Mouse (Mus musculus): Measurements from ENCODE around the gene Slc11a2. TPM values are rescaled to one million over a fixed set of nuclear protein-coding genes. Genes with fewer than 3 reads are reported as not detected.

Slc11a2 gene
- polyA plus RNA-seq (2012; ENCODE audit: insufficient read depth, low replicate concordance), result 0.62 TPM in 1 of 2 replicates, not detected in the other

- Histone ChIP-seq H3K4me1 (peaks cover 49% of the 10 kb centered on the region), H3K9me3 (peaks cover 10% of the 10 kb centered on the region; the same call in 1 of the 2 replicates), H3K36me3 (replicated peaks; ENCODE audit: low read length) (no peaks in the 10 kb centered on the region), H3K4me3 (replicated peaks) (peak within 1 kb of the TSS; percentile 96), H3K27me3 (replicated peaks) (peaks cover 45% of the 10 kb centered on the region)
- TF ChIP-seq FLI1 (IDR thresholded peaks at IDR 0.05; ENCODE audit: low read length), result no peak
- no peak for TF ChIP-seq GATA1 (IDR thresholded peaks at IDR 0.05; ENCODE audit: borderline replicate concordance, low read length)
Observed at GRCm38 (mm10) chr15:100424396-100425122, at the start of gene Slc11a2. Gene Slc11a2 (minus strand): TSS chr15:100425072.

GRCm38 (mm10) chr15:100473926-100474503 is 49.1 kb upstream of the Slc11a2 start:
- Histone ChIP-seq H3K9me3 (no peaks in the 10 kb centered on the region), H3K4me3 (replicated peaks) (no peak overlapping the region), H3K36me3 (replicated peaks; ENCODE audit: low read length) (peaks cover 88% of the 10 kb centered on the region), H3K27me3 (replicated peaks) (no peaks in the 10 kb centered on the region), H3K4me1 (peaks cover 24% of the 10 kb centered on the region)
- no peak for TF ChIP-seq FLI1 (IDR thresholded peaks at IDR 0.05; ENCODE audit: low read length)
- TF ChIP-seq GATA1 (IDR thresholded peaks at IDR 0.05; ENCODE audit: borderline replicate concordance, low read length), result no peak

GRCm38 (mm10) chr15:100470037-100470436 is 45.2 kb upstream of the Slc11a2 start:
- H3K27me3 ChIP-seq (replicated peaks), result no peaks in the 10 kb centered on the region
- no peaks in the 10 kb centered on the region for H3K9me3 ChIP-seq
- TF ChIP-seq GATA1 (IDR thresholded peaks at IDR 0.05; ENCODE audit: borderline replicate concordance, low read length) (no peak), FLI1 (IDR thresholded peaks at IDR 0.05; ENCODE audit: low read length) (no peak)
- peaks cover 34% of the 10 kb centered on the region for H3K4me1 ChIP-seq
- peak overlapping the region; percentile 98 for H3K4me3 ChIP-seq (replicated peaks)
- H3K36me3 ChIP-seq (replicated peaks; ENCODE audit: low read length), result peaks cover 49% of the 10 kb centered on the region

GRCm38 (mm10) chr15:100469189-100469545 is 44.3 kb upstream of the Slc11a2 start:
- TF ChIP-seq FLI1 (IDR thresholded peaks at IDR 0.05; ENCODE audit: low read length), result no peak
- no peak for TF ChIP-seq GATA1 (IDR thresholded peaks at IDR 0.05; ENCODE audit: borderline replicate concordance, low read length)
- Histone ChIP-seq H3K27me3 (replicated peaks) (no peaks in the 10 kb centered on the region), H3K9me3 (no peaks in the 10 kb centered on the region), H3K4me1 (peaks cover 34% of the 10 kb centered on the region), H3K4me3 (replicated peaks) (peak overlapping the region; percentile 98), H3K36me3 (replicated peaks; ENCODE audit: low read length) (peaks cover 40% of the 10 kb centered on the region)

GRCm38 (mm10) chr15:100468295-100469188 is 43.7 kb upstream of the Slc11a2 start, which contains the start of gene Letmd1:
Gene Letmd1 (plus strand): TSS chr15:100469023.
- Histone ChIP-seq H3K4me1 (peaks cover 35% of the 10 kb centered on the region), H3K4me3 (replicated peaks) (peak within 1 kb of the TSS; percentile 98), H3K9me3 (no peaks in the 10 kb centered on the region), H3K27me3 (replicated peaks) (no peaks in the 10 kb centered on the region), H3K36me3 (replicated peaks; ENCODE audit: low read length) (peaks cover 34% of the 10 kb centered on the region)
- TF ChIP-seq GATA1 (IDR thresholded peaks at IDR 0.05; ENCODE audit: borderline replicate concordance, low read length) (no peak), FLI1 (IDR thresholded peaks at IDR 0.05; ENCODE audit: low read length) (no peak; the same call in 1 of the 2 replicates)

GRCm38 (mm10) chr15:100467738-100468137 is 42.9 kb upstream of the Slc11a2 start:
- H3K9me3 ChIP-seq, result no peaks in the 10 kb centered on the region
- H3K4me3 ChIP-seq (replicated peaks), result peak overlapping the region; percentile 98
- H3K27me3 ChIP-seq (replicated peaks), result no peaks in the 10 kb centered on the region
- TF ChIP-seq GATA1 (IDR thresholded peaks at IDR 0.05; ENCODE audit: borderline replicate concordance, low read length) (no peak), FLI1 (IDR thresholded peaks at IDR 0.05; ENCODE audit: low read length) (no peak)
- H3K4me1 ChIP-seq, result peaks cover 42% of the 10 kb centered on the region
- H3K36me3 ChIP-seq (replicated peaks; ENCODE audit: low read length), result peaks cover 26% of the 10 kb centered on the region

- H3K9me3 ChIP-seq, result no peaks in the 10 kb centered on the region
- TF ChIP-seq GATA1 (IDR thresholded peaks at IDR 0.05; ENCODE audit: borderline replicate concordance, low read length), result no peak
- no peak for TF ChIP-seq FLI1 (IDR thresholded peaks at IDR 0.05; ENCODE audit: low read length)
- no peaks in the 10 kb centered on the region for H3K27me3 ChIP-seq (replicated peaks)
- peaks cover 62% of the 10 kb centered on the region for H3K4me1 ChIP-seq
- H3K4me3 ChIP-seq (replicated peaks), result no peak overlapping the region
- peaks cover 4% of the 10 kb centered on the region for H3K36me3 ChIP-seq (replicated peaks; ENCODE audit: low read length)
Observed at GRCm38 (mm10) chr15:100465432-100465831, 40.6 kb upstream of the Slc11a2 start.

- Histone ChIP-seq H3K4me1 (peaks cover 55% of the 10 kb centered on the region), H3K4me3 (replicated peaks) (no peak overlapping the region), H3K27me3 (replicated peaks) (peaks cover 1% of the 10 kb centered on the region), H3K36me3 (replicated peaks; ENCODE audit: low read length) (no peaks in the 10 kb centered on the region), H3K9me3 (no peaks in the 10 kb centered on the region)
- TF ChIP-seq FLI1 (IDR thresholded peaks at IDR 0.05; ENCODE audit: low read length) (no peak), GATA1 (IDR thresholded peaks at IDR 0.05; ENCODE audit: borderline replicate concordance, low read length) (no peak)
Observed at GRCm38 (mm10) chr15:100463712-100464111, 38.8 kb upstream of the Slc11a2 start.

GRCm38 (mm10) chr15:100462086-100462485 is 37.2 kb upstream of the Slc11a2 start:
- Histone ChIP-seq H3K9me3 (no peaks in the 10 kb centered on the region), H3K27me3 (replicated peaks) (peaks cover 1% of the 10 kb centered on the region), H3K4me1 (peaks cover 52% of the 10 kb centered on the region), H3K4me3 (replicated peaks) (no peak overlapping the region), H3K36me3 (replicated peaks; ENCODE audit: low read length) (no peaks in the 10 kb centered on the region)
- TF ChIP-seq GATA1 (IDR thresholded peaks at IDR 0.05; ENCODE audit: borderline replicate concordance, low read length) (no peak), FLI1 (IDR thresholded peaks at IDR 0.05; ENCODE audit: low read length) (no peak)
